Mouse (Mus musculus): ENCODE data around the gene Hist1h4h. TPM values are rescaled to one million over a fixed set of nuclear protein-coding genes. Genes with fewer than 3 reads are reported as not detected.
A peak's percentile ranks its signal among the peaks of the same experiment; 100 is the strongest.

Hist1h4h gene
- polyA plus RNA-seq, 1 experiment: 39.5 TPM

- WGBS: under 1% methylated on average over 19 of the region's 19 CpGs
- Histone ChIP-seq H3K4me1 (ENCODE audit: control insufficient read depth, insufficient read depth, low read length) (no peaks in the 10 kb centered on the region; the same call in 1 of the 2 replicates), H3K27ac (ENCODE audit: control insufficient read depth, insufficient read depth, low read depth, low read length, poor library complexity) (no peak overlapping the region), H3K4me3 (replicated peaks; ENCODE audit: control insufficient read depth, low read depth, low read length) (peak overlapping the region; percentile 65)
- TF ChIP-seq CTCF (IDR thresholded peaks at IDR 0.05; ENCODE audit: control insufficient read depth, insufficient read depth, low read length) (no peak), POLR2A (IDR thresholded peaks at IDR 0.05; ENCODE audit: borderline replicate concordance, control insufficient read depth, low read depth, low read length) (no peak)
Observed at GRCm38 (mm10) chr13:23516822-23517602, 13.8 kb upstream of the Hist1h4h start.

GRCm38 (mm10) chr13:23517603-23518294 lies 13.1 kb upstream of the Hist1h4h start:
- under 1% methylated on average over 27 of the region's 27 CpGs for WGBS
- TF ChIP-seq CTCF (IDR thresholded peaks at IDR 0.05; ENCODE audit: control insufficient read depth, insufficient read depth, low read length) (no peak), POLR2A (IDR thresholded peaks at IDR 0.05; ENCODE audit: borderline replicate concordance, control insufficient read depth, low read depth, low read length) (no peak)
- Histone ChIP-seq H3K4me1 (ENCODE audit: control insufficient read depth, insufficient read depth, low read length) (no peaks in the 10 kb centered on the region; the same call in 1 of the 2 replicates), H3K4me3 (replicated peaks; ENCODE audit: control insufficient read depth, low read depth, low read length) (peak overlapping the region; percentile 65), H3K27ac (ENCODE audit: control insufficient read depth, insufficient read depth, low read depth, low read length, poor library complexity) (no peak overlapping the region)

DNA sequence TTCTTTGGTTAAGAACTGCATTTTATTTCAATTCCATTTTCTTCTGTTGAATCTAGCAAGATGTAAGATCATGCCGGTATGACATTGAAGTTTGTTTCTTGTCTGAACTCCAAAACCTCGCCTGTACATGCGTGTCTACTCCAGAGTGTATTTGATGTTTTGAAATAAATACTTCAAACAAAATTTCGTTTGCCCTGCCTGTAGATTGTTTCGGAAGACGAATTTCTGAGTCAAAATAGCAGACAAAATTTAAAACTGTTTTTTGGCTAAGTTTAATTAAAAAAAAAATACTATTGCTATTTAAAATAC lies 12.6 kb upstream of the Hist1h4h start:
- TF ChIP-seq POLR2A (IDR thresholded peaks at IDR 0.05; ENCODE audit: borderline replicate concordance, control insufficient read depth, low read depth, low read length): no peak
- Histone ChIP-seq H3K4me3 (replicated peaks; ENCODE audit: control insufficient read depth, low read depth, low read length) (peak overlapping the region; percentile 43), H3K27ac (ENCODE audit: control insufficient read depth, insufficient read depth, low read depth, low read length, poor library complexity) (no peak overlapping the region), H3K4me1 (ENCODE audit: control insufficient read depth, insufficient read depth, low read length) (no peaks in the 10 kb centered on the region; the same call in 1 of the 2 replicates)
- under 1% methylated on average over 6 of the region's 6 CpGs for WGBS

DNA sequence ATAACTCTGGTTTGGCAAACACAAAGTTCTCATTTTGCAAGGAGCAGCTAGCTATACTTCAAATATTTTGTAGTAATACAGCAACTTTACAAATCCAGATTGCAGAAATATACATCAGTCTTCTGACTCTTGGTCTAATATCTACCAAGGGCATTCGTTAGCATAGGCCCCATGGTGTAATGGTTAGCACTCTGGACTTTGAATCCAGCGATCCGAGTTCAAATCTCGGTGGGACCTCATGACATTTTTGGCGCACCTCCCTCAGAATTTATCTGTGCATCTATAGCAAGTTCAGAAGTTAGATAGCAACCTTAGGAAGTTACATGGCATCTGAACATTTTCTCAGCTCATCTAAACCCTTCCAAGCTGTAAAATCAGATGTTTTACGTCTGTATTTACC lies 12.0 kb upstream of the Hist1h4h start:
- TF ChIP-seq CTCF (IDR thresholded peaks at IDR 0.05; ENCODE audit: control insufficient read depth, insufficient read depth, low read length) (no peak), POLR2A (IDR thresholded peaks at IDR 0.05; ENCODE audit: borderline replicate concordance, control insufficient read depth, low read depth, low read length) (no peak)
- Histone ChIP-seq H3K27ac (ENCODE audit: control insufficient read depth, insufficient read depth, low read depth, low read length, poor library complexity) (no peak overlapping the region), H3K4me3 (replicated peaks; ENCODE audit: control insufficient read depth, low read depth, low read length) (no peak overlapping the region), H3K4me1 (ENCODE audit: control insufficient read depth, insufficient read depth, low read length) (no peaks in the 10 kb centered on the region; the same call in 1 of the 2 replicates)
- WGBS: under 1% methylated on average over 6 of the region's 6 CpGs

DNA sequence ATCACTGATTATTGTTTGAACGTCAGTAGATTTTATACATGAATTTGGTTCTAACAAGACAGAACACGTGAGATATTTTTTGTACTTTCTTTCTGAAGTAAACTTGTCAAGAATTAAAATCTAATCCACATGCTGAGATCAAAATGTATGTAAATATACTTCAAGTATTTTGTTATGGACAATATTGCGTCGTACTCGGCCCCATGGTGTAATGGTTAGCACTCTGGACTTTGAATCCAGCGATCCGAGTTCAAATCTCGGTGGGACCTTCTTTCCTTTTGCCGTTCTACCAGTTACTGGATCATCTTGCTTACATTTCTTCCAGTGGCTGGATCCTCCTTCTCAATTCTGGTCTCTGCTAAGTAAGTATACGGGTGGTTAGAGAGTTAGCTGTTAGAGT lies 11.4 kb upstream of the Hist1h4h start:
- Histone ChIP-seq H3K4me3 (replicated peaks; ENCODE audit: control insufficient read depth, low read depth, low read length) (no peak overlapping the region), H3K27ac (ENCODE audit: control insufficient read depth, insufficient read depth, low read depth, low read length, poor library complexity) (no peak overlapping the region), H3K4me1 (ENCODE audit: control insufficient read depth, insufficient read depth, low read length) (no peaks in the 10 kb centered on the region; the same call in 1 of the 2 replicates)
- TF ChIP-seq CTCF (IDR thresholded peaks at IDR 0.05; ENCODE audit: control insufficient read depth, insufficient read depth, low read length) (no peak), POLR2A (IDR thresholded peaks at IDR 0.05; ENCODE audit: borderline replicate concordance, control insufficient read depth, low read depth, low read length) (no peak)
- 1% methylated on average over 10 of the region's 10 CpGs for WGBS

DNA sequence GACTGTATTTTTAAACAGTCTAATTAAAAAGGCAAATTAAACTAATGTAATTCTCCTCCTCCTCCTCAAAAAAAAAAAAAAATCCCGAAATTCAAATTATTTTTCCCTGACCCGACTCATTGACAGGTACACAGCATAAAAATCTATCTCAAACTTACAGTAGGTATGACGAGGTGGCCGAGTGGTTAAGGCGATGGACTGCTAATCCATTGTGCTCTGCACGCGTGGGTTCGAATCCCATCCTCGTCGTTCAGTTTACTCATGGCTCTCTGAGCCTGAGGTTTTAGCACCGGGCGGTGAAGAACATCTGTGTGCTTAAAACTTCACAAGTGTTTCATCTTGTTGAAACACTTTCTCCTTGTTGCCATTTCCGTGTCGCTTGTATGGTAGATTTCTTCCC lies 9.1 kb upstream of the Hist1h4h start:
- no peaks in the 10 kb centered on the region; the same call in 1 of the 2 replicates for H3K4me1 ChIP-seq (ENCODE audit: control insufficient read depth, insufficient read depth, low read length)
- TF ChIP-seq POLR2A (IDR thresholded peaks at IDR 0.05; ENCODE audit: borderline replicate concordance, control insufficient read depth, low read depth, low read length) (no peak), CTCF (IDR thresholded peaks at IDR 0.05; ENCODE audit: control insufficient read depth, insufficient read depth, low read length) (no peak)
- no peak overlapping the region for H3K27ac ChIP-seq (ENCODE audit: control insufficient read depth, insufficient read depth, low read depth, low read length, poor library complexity)
- no peak overlapping the region for H3K4me3 ChIP-seq (replicated peaks; ENCODE audit: control insufficient read depth, low read depth, low read length)
- WGBS: 1% methylated on average over 14 of the region's 14 CpGs

DNA sequence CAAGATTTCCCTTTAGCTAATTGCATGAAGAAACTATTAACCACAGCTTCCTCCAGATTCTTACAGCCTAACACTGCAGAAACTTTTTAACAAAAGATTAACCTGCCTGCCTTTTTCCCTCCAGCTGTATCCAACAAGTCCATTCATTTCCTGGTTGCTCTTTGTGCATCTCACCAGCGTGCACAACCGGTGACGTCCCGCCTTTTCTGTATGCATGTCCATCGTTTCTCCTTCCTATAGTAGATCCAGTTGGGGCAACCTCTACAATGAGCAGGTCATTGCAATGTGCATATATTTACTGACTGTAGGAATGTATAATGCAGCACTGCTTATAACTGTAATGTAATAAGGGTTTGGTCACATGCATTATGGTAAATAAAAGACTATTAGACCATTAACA lies 6.9 kb upstream of the Hist1h4h start:
- no peak overlapping the region for H3K27ac ChIP-seq (ENCODE audit: control insufficient read depth, insufficient read depth, low read depth, low read length, poor library complexity)
- TF ChIP-seq CTCF (IDR thresholded peaks at IDR 0.05; ENCODE audit: control insufficient read depth, insufficient read depth, low read length) (no peak), POLR2A (IDR thresholded peaks at IDR 0.05; ENCODE audit: borderline replicate concordance, control insufficient read depth, low read depth, low read length) (no peak)
- no peaks in the 10 kb centered on the region; the same call in 1 of the 2 replicates for H3K4me1 ChIP-seq (ENCODE audit: control insufficient read depth, insufficient read depth, low read length)
- H3K4me3 ChIP-seq (replicated peaks; ENCODE audit: control insufficient read depth, low read depth, low read length): no peak overlapping the region
- WGBS: 43% methylated on average over 5 of the region's 5 CpGs

- 19% methylated on average over 5 of the region's 5 CpGs for WGBS
Observed at GRCm38 (mm10) chr13:23524654-23525053, 6.2 kb upstream of the Hist1h4h start.

More at GRCm38 (mm10) chr13:23524654-23525053, 6.2 kb upstream of the Hist1h4h start:
- H3K27ac ChIP-seq (ENCODE audit: control insufficient read depth, insufficient read depth, low read depth, low read length, poor library complexity): no peak overlapping the region
- TF ChIP-seq POLR2A (IDR thresholded peaks at IDR 0.05; ENCODE audit: borderline replicate concordance, control insufficient read depth, low read depth, low read length): no peak
- peak; percentile 86 for TF ChIP-seq CTCF (IDR thresholded peaks at IDR 0.05; ENCODE audit: control insufficient read depth, insufficient read depth, low read length)
- no peaks in the 10 kb centered on the region; the same call in 1 of the 2 replicates for H3K4me1 ChIP-seq (ENCODE audit: control insufficient read depth, insufficient read depth, low read length)
- no peak overlapping the region for H3K4me3 ChIP-seq (replicated peaks; ENCODE audit: control insufficient read depth, low read depth, low read length)
